Mouse (Mus musculus) kidney, postnatal 25 days (tissue): ENCODE measurements at regions not wholly inside any gene's neighbourhood (a gene's known extent, or its start where the extent isn't known, plus 50 kb on each side); places are given as distances from the start of the nearest gene placed in this dataset.

Experiments used
- DNase-seq, 2 experiments: peaks; one replicate each; pipeline ENCODE4 v3.0.0; 2021; ENCODE audit warnings: mixed read lengths in 2 of 2

- no peak for DNase-seq
Observed at GRCm38 (mm10) chr10:124603061-124603460, 786.2 kb downstream of the Slc16a7 start.

- DNase-seq: peak in 1 of 2 experiments; percentile 4
Observed at GRCm38 (mm10) chr10:124570746-124571145, 818.5 kb downstream of the Slc16a7 start.

GRCm38 (mm10) chr10:124563626-124564025 lies 825.6 kb downstream of the Slc16a7 start:
- no peak for DNase-seq

- DNase-seq: no peak
Observed at GRCm38 (mm10) chr10:124528175-124528574, 861.1 kb downstream of the Slc16a7 start.
